Mouse (Mus musculus): Measurements from ENCODE around the gene Dtx3.

- TF ChIP-seq CTCF (IDR thresholded peaks at IDR 0.05; ENCODE audit: low read depth) (no peak), EP300 (IDR thresholded peaks at IDR 0.05; ENCODE audit: low read depth) (no peak)
These were observed 7.5 kb downstream of the Dtx3 start for GRCm38 (mm10) chr10:127188079-127188453.

Data from heart, postnatal 0 days (tissue).